Mouse (Mus musculus): ENCODE data around the gene Taok3. TPM values are rescaled to one million over a fixed set of nuclear protein-coding genes. Genes with fewer than 3 reads are reported as not detected.

The Taok3 gene
- total and polyA plus RNA-seq, 3 experiments = 58.4 to 213 (median 139) TPM

- ATAC-seq (ENCODE audit: extremely low read depth, insufficient number of reproducible peaks, low FRiP score, poor library complexity, severe bottlenecking) (no peak), DNase-seq (ENCODE audit: low spot score) (no peak)
- peaks cover 39% of the 10 kb centered on the region for H3K36me3 ChIP-seq (replicated peaks)
- TF ChIP-seq GATA2 (IDR thresholded peaks at IDR 0.05; ENCODE audit: borderline replicate concordance, low read depth, low read length) (no peak), TAL1 (conservative IDR thresholded peaks at IDR 0.05; ENCODE audit: low read depth, low read length) (no peak), GATA1 (IDR thresholded peaks at IDR 0.05; ENCODE audit: borderline replicate concordance, low read length) (no peak), CTCF (IDR thresholded peaks at IDR 0.05; ENCODE audit: low read depth, low read length) (no peak), POLR2AphosphoS5 (IDR thresholded peaks at IDR 0.05; ENCODE audit: insufficient replicate concordance, low read depth, low read length) (no peak)
- H3K9me3 ChIP-seq (replicated peaks) = peaks cover 6% of the 10 kb centered on the region; the same call in 1 of the 2 replicates
- H3K27me3 ChIP-seq (ENCODE audit: insufficient read depth, low read length) = no peaks in the 10 kb centered on the region
- peak overlapping the region; percentile 30; the same call in 1 of the 2 replicates for H3K4me3 ChIP-seq (ENCODE audit: low read depth, low read length)
- H3K4me1 ChIP-seq (ENCODE audit: insufficient read depth, low read depth, low read length) = peaks cover 45% of the 10 kb centered on the region
Measured at GRCm38 (mm10) chr5:117125482-117126346, 5.8 kb downstream of the Taok3 start.

- no peak for TF ChIP-seq CTCF (IDR thresholded peaks at IDR 0.05; ENCODE audit: low read depth, low read length)
- no peak for TF ChIP-seq GATA2 (IDR thresholded peaks at IDR 0.05; ENCODE audit: borderline replicate concordance, low read depth, low read length)
- no peak for TF ChIP-seq TAL1 (conservative IDR thresholded peaks at IDR 0.05; ENCODE audit: low read depth, low read length)
- TF ChIP-seq POLR2AphosphoS5 (IDR thresholded peaks at IDR 0.05; ENCODE audit: insufficient replicate concordance, low read depth, low read length) = no peak
- no peak for TF ChIP-seq GATA1 (IDR thresholded peaks at IDR 0.05; ENCODE audit: borderline replicate concordance, low read length)
- Histone ChIP-seq H3K36me3 (replicated peaks) (peaks cover 44% of the 10 kb centered on the region), H3K4me1 (ENCODE audit: insufficient read depth, low read depth, low read length) (peaks cover 37% of the 10 kb centered on the region), H3K27me3 (ENCODE audit: insufficient read depth, low read length) (no peaks in the 10 kb centered on the region), H3K9me3 (replicated peaks) (peaks cover 6% of the 10 kb centered on the region; the same call in 1 of the 2 replicates), H3K4me3 (ENCODE audit: low read depth, low read length) (no peak overlapping the region)
- ATAC-seq (ENCODE audit: extremely low read depth, insufficient number of reproducible peaks, low FRiP score, poor library complexity, severe bottlenecking) (no peak), DNase-seq (ENCODE audit: low spot score) (no peak)
Measured at GRCm38 (mm10) chr5:117127051-117127450, 7.1 kb downstream of the Taok3 start.

GRCm38 (mm10) chr5:117130726-117131125 lies 10.8 kb downstream of the Taok3 start:
- H3K36me3 ChIP-seq (replicated peaks) = peaks cover 35% of the 10 kb centered on the region
- H3K27me3 ChIP-seq (ENCODE audit: insufficient read depth, low read length) = no peaks in the 10 kb centered on the region
- DNase-seq (ENCODE audit: low spot score) (no peak), ATAC-seq (ENCODE audit: extremely low read depth, insufficient number of reproducible peaks, low FRiP score, poor library complexity, severe bottlenecking) (no peak)
- H3K9me3 ChIP-seq (replicated peaks) = peaks cover 3% of the 10 kb centered on the region; the same call in 1 of the 2 replicates
- H3K4me1 ChIP-seq (ENCODE audit: insufficient read depth, low read depth, low read length) = peaks cover 40% of the 10 kb centered on the region
- TF ChIP-seq GATA2 (IDR thresholded peaks at IDR 0.05; ENCODE audit: borderline replicate concordance, low read depth, low read length) = no peak
- TF ChIP-seq TAL1 (conservative IDR thresholded peaks at IDR 0.05; ENCODE audit: low read depth, low read length) = no peak
- no peak for TF ChIP-seq POLR2AphosphoS5 (IDR thresholded peaks at IDR 0.05; ENCODE audit: insufficient replicate concordance, low read depth, low read length)
- TF ChIP-seq GATA1 (IDR thresholded peaks at IDR 0.05; ENCODE audit: borderline replicate concordance, low read length) = no peak
- TF ChIP-seq CTCF (IDR thresholded peaks at IDR 0.05; ENCODE audit: low read depth, low read length) = no peak
- no peak overlapping the region for H3K4me3 ChIP-seq (ENCODE audit: low read depth, low read length)

- TF ChIP-seq TAL1 (conservative IDR thresholded peaks at IDR 0.05; ENCODE audit: low read depth, low read length) (peak; percentile 52; the same call in 1 of the 2 replicates), GATA1 (IDR thresholded peaks at IDR 0.05; ENCODE audit: borderline replicate concordance, low read length) (no peak)
- DNase-seq (ENCODE audit: low spot score) = peak; percentile 75
- Histone ChIP-seq H3K27me3 (ENCODE audit: insufficient read depth, low read length) (no peaks in the 10 kb centered on the region), H3K4me3 (ENCODE audit: low read depth, low read length) (peak overlapping the region; percentile 73), H3K4me1 (ENCODE audit: insufficient read depth, low read depth, low read length) (peaks cover 59% of the 10 kb centered on the region), H3K9me3 (replicated peaks) (no peaks in the 10 kb centered on the region), H3K36me3 (replicated peaks) (peaks cover 43% of the 10 kb centered on the region)
- ATAC-seq (ENCODE audit: extremely low read depth, insufficient number of reproducible peaks, low FRiP score, poor library complexity, severe bottlenecking) = peak; percentile 62
Measured at GRCm38 (mm10) chr5:117133446-117134065, 13.6 kb downstream of the Taok3 start.

GRCm38 (mm10) chr5:117134066-117134888 lies 14.3 kb downstream of the Taok3 start:
- Histone ChIP-seq H3K27me3 (ENCODE audit: insufficient read depth, low read length) (no peaks in the 10 kb centered on the region), H3K4me3 (ENCODE audit: low read depth, low read length) (peak overlapping the region; percentile 73), H3K36me3 (replicated peaks) (peaks cover 44% of the 10 kb centered on the region), H3K9me3 (replicated peaks) (no peaks in the 10 kb centered on the region), H3K4me1 (ENCODE audit: insufficient read depth, low read depth, low read length) (peaks cover 67% of the 10 kb centered on the region)
- DNase-seq (ENCODE audit: low spot score) = peak; percentile 36
- TF ChIP-seq CTCF (IDR thresholded peaks at IDR 0.05; ENCODE audit: low read depth, low read length) = no peak
- TF ChIP-seq POLR2AphosphoS5 (IDR thresholded peaks at IDR 0.05; ENCODE audit: insufficient replicate concordance, low read depth, low read length) = no peak
- TF ChIP-seq TAL1 (conservative IDR thresholded peaks at IDR 0.05; ENCODE audit: low read depth, low read length) = no peak
- no peak for TF ChIP-seq GATA2 (IDR thresholded peaks at IDR 0.05; ENCODE audit: borderline replicate concordance, low read depth, low read length)
- TF ChIP-seq GATA1 (IDR thresholded peaks at IDR 0.05; ENCODE audit: borderline replicate concordance, low read length) = no peak
- ATAC-seq (ENCODE audit: extremely low read depth, insufficient number of reproducible peaks, low FRiP score, poor library complexity, severe bottlenecking) = peak; percentile 36

Data from G1E (cell line).